Mouse (Mus musculus) spleen, postnatal 4 days (tissue): ENCODE measurements around the gene Spag5.
A peak's percentile ranks its signal among the peaks of the same experiment; 100 is the strongest.
"Not testable (repeated sequence)": the region's sequence is repeated elsewhere in the genome, so short reads cannot be mapped to it uniquely, and the experiment has no call there.

Experiments
- DNase-seq, 2 experiments: peaks; one replicate each; pipeline ENCODE4 v3.0.0; 2022; ENCODE audit warnings: low spot score in 2 of 2

Gene Spag5

DNA sequence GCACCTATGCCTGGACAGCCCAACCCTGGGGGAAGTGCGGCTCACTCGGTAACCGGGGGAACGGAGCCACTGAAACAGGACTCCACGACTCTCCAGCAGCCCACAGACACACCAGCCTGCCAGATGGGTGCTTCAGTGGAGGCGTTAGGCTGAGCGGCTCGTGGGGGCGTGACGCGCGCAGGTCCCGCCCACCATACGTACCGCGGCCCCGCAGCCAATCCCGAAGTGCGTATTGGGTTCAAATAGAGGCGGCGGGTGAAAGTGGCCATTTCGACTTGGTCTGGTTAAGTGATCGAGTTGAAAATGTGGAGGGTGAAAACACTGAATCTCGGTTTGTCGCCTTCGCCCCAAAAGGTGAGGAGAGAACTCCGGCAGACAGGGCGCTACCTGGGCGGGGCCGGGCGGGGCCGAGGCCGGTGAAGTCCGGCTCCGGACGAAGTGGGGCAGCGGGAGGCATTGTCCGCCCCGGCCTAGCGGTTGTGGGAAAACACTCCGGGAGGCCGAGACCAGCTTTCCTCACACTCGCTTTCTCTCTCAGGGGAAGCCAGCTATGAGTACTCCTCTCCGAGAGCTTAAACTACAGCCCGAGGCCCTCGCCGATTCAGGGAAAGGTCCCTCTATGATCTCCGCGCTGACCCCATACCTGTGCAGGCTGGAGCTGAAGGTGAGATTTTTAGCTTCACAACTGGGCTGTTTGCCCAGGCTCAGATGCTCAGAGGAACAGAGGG lies at the start of gene Spag5:
Spag5 (plus strand) TSS at position 173 of the 728 bp plus-strand sequence.
- DNase-seq = peak; percentile 91 to 95

DNA sequence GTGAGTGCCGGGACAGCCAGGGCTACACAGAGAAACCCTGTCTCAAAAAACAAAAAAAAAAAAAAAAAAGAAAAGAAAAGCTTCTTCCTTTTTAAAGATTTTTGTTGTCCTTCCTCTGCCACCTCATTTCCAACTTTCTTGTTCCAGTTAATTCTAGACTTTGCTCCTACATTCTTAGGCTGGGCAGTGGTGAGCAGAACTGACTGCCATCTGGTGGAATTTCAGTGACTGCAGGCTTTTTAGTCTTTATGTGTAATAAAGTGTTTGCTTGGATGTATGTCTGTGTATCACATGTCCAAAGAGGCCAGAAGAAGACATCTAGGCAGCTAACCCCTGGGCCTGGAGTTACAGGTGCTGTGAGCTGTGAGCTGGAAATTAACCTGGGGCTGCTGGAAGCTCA lies 44.7 kb upstream of the Spag5 start:
- DNase-seq = no peak

DNA sequence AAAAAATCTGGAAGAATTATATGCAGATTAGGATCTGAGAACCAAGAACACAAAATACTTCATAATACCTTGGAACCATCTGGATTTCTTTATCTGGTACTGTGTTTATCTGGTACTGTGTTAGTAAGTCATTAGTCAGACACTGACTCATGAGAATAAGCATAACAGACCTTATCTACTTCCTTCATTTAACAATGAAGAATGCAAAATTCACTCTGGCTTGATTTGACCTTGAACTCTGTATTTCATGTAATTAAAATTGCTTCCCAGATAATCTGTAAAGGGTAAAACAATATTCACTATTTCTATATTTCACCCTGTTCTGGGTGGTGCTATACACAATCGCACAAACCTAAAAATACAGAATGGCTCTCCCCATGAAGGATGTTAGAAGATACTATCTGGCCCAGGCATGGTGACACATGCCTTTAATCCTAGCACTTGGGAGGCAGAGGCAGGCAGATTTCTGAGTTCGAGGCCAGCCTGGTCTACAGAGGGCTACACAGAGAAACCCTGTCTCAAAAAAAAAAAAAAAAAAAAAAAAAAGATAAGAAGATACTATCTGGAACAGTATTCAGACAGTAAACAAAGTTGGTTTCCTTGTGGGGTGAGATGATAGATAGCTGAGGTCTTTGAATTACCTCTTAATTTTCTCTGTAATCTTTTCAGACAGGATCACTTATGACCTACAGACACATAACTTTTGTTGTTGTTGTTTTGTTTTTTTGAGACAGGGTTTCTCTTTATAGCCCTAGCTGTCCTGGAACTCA lies 40.7 kb upstream of the Spag5 start:
- no peak for DNase-seq

DNA sequence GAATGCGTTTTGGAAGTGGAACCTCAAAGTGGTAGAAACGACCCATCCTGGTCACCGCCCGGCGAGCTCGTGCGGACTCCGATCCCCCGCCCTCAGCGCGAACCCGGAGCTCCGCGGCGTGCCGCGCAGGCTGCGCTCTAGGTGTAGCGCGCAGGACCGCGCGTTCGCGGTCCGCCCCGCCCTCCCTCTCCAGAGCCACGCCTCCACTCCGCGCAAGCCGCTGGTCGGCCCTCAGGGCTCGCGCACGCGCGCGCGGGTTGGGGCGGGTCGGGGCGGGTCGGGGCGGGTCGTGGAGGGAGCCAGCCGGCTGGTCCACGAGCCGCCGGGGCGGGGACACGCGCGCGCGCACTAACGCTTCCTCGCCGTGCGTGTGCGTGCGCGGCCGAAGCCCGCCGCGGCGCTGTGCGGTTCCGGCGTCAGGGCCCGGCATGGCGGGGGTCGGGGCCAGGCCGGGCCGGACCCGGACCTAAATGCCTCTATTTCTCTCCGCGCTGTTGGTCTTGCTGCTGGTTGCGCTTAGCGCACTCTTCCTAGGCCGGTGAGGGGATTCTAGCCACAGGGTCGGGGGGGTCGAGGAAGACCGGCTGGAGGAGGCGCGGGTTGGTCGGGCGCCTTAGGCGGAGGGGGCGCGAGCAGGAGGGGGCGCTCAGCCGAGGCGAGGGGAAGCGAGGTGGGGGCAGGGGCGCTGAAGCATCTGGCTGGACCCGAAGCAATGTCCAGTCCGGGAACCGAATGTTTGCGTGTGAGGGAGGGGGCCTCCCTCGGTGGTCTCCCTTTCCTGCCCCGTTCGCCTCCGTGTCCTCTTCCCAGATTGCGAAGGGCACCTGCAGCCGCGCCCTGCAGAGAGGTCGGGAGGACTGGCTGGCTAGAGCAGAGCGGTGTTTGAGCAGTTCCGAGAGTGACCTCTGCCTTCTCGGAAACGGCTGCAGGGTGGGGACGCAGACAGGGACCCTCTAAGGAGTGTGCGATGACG lies 39.7 kb upstream of the Spag5 start, which contains the start of gene 2610507B11Rik:
2610507B11Rik (plus strand) TSS at position 373 of the 973 bp plus-strand sequence.
- DNase-seq = peak; percentile 94 to 97

DNA sequence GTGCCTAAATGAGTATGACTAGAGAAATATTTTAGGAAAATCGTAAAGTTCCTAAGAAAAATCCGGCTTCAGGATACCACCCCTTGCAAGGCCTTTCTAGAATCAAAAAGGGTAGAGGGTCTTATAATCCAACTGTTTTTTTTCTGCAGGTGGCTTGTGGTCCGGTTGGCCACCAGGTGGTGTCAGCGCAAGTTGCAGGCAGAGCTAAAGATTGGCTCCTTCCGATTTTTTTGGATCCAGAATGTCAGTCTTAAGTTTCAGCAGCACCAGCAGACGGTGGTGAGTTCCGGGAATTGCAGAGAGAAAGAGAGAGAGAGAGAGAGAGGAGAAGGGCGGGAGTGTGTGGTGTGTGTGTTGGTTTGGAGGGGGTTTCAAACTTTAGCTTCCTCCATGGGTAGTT lies 38.8 kb upstream of the Spag5 start:
- DNase-seq = peak; percentile 51 to 77

DNA sequence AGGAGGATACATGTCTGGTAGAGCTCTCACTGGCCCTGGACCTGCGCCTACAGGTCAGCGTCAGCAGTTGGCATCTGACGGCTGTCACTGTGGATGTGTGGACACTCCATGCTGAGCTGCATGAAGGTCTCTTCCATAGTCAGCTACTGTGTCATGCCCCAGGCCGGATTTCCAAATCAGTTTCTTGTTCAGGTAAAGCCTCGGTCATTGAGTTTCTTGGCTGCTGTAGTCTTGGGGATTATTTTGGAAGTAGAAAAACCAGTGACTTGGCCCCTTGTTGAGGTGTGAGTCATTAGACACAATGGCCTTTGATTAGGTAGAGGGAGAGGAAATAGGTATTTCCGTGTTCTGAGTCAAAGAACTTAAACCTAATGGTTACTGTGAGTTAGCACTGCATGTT lies 35.8 kb upstream of the Spag5 start:
- no peak for DNase-seq

DNA sequence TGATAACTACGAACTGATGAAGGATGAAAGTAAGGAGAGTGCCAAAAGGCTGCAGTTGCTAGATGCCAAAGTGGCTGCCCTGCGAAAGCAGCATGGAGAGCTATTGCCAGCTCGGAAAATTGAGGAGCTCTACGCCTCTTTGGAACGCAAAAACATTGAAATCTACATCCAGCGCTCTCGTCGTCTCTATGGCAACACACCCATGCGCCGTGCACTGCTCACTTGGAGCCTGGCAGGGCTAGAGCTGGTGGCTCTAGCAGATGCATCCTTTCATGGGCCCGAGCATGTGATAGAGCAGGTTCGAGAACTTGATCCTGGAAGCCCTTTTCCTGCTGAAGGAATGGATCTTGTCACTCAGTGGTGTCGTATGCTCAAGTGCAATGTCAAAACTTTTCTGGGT lies 29.3 kb upstream of the Spag5 start:
- DNase-seq = no peak

DNA sequence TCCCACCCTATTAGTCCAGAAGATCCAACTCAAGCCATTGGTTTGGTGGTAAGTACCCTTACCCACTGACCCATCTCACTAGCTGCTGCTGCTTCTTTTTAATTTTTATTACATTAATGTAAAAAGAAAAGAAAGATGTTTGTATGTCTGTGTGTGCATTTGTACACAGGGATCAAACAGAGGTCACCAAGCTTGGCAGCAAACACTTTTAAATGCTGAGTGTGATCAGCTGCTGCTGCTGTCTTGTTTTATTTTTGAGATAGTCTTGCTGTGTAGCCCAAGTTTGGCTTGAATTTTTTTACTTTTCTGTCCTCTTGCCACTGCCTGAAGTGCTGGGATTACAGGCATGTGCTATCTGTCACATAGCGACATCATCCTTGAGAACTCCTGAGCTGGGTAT lies 25.7 kb upstream of the Spag5 start:
- DNase-seq = no peak

DNA sequence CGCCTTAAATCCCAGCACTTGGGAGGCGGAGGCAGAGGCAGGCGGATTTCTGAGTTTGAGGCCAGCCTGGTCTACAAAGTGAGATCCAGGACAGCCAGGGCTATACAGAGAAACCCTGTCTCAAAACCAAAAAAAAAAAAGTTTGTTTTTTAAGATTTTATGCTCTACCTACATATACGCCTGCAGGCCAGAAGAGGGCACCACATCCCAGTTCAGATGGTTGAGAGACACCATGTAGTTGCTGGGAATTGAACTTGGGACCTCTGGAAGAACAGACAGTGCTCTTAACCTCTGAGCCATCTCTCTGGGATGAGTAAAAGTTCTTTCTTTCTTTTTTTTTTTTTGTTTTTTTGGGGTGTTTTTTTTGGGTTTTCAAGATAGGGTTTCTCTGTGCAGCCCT lies 25.2 kb upstream of the Spag5 start:
- DNase-seq = not testable (repeated sequence)

DNA sequence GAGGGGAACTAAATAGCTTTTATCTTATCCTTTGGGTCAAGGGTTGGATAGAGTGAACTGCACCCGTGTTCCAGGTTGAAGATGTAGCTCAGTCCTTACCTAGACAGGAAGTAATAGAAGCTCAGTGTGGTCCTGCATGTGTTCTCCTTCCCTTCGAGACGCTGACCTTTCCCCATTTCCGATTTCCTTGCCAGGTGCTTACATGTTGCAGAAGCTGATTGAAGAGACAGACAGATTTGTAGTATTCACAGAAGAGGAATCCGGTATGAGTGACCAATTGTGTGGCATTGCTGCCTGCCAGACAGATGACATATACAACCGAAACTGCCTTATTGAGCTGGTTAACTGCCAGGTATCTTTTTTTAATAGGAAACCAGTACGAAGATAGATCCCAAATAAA lies 22.5 kb upstream of the Spag5 start:
- DNase-seq = no peak

DNA sequence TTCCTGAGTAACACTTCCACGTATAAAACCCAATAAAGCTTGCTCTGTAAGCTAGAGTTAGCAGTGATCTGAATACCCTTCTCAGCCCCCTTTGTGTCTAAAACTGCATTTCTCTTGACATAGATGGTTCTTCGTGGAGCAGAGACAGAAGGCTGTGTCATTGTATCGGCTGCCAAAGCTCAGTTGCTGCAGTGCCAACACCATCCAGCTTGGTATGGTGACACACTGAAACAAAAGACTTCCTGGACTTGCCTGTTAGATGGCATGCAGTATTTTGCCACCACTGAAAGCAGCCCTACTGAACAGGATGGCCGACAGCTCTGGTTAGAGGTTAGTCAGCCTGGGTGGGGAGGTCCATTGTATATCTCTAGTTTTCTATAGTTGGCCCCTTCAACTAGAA lies 21.7 kb upstream of the Spag5 start:
- no peak for DNase-seq

DNA sequence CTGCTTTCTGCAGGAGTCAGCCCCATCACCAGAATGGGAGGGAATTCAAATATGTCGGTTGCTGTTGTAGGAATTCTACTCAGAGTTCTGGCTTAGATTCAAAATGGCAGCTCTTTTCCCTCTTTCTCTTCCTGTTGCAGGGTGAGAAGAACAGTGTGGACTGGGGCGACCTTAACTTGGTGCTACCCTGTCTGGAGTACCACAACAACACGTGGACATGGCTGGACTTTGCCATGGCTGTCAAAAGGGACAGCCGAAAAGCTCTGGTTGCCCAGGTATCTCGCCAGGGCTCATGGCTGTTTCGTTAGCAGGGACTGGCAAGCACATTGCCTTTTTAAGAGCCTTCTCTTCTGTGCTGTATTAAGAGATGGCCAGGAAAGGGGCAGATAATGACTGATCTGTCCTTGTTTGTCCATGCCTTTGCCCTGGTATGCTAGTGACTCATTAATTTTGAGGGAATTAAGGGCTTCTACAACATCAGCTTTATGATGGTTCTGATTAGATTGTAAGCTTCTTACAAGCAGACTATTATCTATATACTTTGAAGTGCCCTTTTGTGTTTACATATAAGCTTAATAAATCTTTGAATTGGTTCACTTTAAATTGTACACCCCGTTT lies 12.1 kb upstream of the Spag5 start:
- no peak for DNase-seq

DNA sequence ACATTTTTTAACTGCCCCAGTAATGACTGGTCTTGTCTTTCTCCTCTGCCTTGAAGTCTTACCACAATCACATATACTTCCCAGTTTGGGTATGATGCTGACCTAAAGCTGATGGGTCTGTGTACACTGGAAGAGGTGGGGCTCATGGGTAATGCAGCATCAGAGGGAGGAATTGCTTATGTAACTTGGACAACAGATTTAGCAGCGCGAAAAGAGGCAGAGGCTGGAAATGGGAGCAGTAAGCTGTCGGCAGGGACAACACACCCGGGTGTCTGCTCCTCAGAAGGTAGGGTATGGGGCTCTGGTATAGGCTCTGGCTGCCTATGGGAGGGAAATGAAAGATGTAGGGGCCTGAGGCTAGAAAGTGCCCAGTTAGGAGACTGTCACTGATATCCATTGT lies 10.7 kb upstream of the Spag5 start, which contains the start of gene BC030499:
BC030499 (plus strand) TSS at position 188 of the 400 bp plus-strand sequence.
- DNase-seq = no peak

DNA sequence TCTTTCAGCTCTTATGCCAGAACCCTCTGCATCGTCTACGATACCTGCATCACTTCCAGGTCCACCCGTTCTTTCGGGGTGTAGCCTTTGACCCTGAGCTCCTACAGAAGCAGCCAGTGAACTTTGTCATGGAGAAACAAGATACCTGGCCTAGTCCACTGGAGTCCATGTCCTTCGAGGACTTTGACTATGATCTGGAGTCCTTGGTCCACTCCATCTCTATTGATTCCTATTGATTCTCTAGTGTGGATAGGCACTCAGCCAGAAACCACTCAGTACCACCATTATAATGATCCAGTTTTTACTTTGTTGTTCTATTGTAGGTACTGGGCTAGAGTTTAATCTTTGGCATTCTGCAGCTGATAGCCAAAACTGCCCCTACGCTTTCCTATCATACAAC lies 6.7 kb upstream of the Spag5 start:
- DNase-seq = no peak

DNA sequence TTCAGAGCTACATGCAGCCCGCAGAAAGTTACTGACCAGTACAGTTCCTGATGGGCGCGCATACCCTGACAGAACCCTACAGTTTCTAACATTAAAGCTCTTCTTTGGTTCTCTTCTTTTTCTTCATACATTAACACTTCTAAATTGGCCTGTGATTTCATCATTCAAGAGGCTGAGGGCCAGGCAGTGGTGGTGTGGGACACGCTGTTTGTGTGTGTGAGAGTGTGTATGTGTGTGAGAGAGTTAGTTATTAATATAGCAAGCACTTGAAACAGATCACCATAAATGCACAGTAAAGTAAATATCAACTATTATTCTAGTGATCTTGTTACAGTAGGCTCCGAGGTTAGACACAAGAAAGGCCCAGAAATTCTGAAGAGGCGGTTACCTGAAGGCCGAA lies 412 bp upstream of the Spag5 start:
- DNase-seq = no peak

DNA sequence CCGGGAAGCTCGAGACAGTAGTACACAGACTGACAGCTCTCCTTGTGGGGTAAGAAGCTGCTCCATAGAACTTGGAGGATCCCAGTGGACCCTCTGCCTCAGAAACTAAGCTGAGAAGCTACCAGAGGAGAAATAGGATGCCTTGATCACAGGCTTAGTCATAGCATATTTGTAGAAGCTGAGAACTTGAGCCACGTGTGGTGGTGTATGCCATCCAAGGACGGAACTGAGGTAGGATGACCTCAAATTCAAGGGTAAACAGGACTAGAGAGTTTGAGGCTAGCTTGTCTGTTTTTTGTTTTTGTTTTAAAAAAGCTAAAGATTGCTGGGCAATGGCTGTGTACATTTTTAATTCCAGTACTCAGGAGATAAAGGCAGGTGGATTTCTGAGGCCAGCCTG lies 3.9 kb downstream of the Spag5 start:
- no peak for DNase-seq

DNA sequence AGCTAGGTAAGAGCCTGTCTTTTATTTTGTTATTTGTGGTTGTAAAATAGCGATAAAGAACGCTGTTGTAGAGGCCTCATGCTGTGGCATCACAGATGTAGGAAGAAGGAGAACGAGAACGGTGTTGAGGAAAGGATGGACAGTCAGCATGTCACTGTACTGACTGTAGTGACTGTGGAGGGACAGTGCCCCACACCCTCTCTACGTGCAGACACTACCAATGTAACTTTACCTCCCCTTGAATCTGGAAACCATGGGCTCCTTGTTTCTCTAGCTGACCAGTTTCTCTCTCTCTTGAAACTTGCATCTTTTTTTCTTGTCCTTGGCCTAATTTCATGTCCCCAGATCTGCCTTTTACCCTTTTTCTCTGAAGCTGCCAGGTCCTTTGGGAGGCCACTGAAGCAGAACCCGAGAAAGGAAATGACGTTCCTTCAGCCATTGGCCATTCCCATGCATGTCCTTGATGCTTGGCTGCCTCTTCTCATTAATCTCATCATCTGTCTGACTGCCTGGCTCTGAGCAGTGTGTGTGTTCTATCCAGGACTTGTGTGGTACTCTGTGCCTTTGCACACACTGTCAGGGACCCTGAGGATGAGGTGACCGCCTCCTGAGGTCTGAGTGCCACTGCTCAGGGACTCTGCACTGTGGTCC lies 9.7 kb downstream of the Spag5 start:
- DNase-seq = no peak

DNA sequence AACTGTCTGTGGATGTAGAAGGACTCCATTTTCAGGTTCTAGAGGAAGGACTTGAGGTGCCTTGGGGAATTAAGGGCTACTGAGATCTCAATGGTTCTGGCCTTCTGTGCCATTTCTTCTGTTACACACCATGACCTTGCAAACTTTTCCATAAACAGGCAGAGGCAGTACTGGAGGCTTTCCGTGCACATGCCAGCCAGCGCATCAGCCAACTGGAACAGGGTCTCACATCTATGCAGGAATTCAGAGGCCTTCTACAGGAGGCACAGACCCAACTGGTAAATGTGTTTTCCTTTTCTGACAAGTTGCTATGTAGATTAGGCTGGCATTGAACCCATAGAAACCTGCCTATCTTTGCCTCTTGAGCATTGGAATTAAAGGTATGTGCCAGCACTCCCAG lies 12.3 kb downstream of the Spag5 start:
- no peak for DNase-seq

DNA sequence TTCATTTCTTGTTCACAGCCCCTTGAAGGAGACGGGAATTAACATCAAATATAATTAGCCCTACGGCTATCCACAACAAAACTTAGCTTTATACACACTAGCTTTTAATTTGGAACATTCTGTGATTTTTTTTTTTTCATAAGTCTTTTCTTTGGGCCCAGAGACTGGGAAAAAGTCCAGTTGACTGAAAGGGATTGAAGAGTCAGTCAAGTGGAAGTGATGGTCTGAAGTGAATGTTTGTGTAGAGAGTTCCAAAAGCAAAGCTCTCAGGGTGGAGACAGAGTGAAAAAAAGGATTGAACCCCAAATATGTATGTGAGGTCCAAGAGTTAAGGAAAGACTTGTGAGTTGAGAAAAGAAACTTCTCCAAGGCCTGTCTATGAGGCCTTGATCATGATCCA lies 17.1 kb downstream of the Spag5 start:
- no peak for DNase-seq

DNA sequence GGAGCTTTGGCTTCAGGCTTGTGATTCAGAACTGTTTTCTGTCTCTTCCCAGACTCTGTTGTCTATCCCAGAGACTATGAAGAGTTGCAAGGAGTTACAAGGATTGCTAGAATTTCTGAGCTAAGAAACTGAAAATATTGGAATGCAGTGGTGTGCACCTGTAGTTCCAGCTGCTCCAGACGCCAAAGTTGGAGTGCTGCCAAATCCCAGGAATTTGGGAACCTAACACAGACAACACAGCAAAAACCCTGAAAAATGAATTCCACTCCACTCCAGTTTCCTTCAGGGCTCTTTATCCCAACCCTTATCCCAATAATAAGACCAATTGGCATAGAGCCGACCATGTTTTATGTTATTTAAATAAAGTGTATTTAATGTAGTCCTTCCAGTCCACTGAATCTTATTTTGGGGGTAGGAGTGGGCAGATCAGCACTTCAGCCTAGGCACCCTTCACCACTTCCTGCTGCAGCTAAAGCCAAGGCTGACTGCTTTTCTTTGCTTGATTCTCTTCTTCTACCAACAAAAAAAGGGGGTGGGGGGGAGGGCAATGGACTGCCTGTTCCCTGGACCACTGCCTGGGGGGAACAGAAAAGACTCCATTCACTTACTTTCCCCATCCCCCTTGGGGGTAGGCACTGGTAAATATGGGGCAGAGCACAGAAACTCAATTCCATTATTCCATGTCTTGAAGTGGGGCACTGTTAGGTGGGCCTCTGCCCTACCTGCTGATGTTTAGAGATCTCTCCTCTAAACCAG lies 20.9 kb downstream of the Spag5 start:
- no peak for DNase-seq
